19 mouse cellular contexts compared by ENCODE assay signal in genomic region chr6:97951711-97952110, GRCm38 (mm10).
"Had no signal": no experiment of that assay in that cellular context is flagged by ENCODE, and none has a peak within 500 bp of the region (broad histone marks: within the 10 kb centered on the region; RNA-seq: fewer than 3 reads in every experiment).

No protein-coding gene starts in this region.

- H3K9me3 ChIP-seq: midbrain, embryonic 10.5 days; midbrain, embryonic 12.5 days; neural tube, embryonic 13.5 days; neural tube, embryonic 15.5 days; stomach, embryonic 15.5 days had no signal

- H3K36me3 ChIP-seq: midbrain, embryonic 10.5 days; midbrain, embryonic 12.5 days; neural tube, embryonic 13.5 days; neural tube, embryonic 15.5 days; stomach, embryonic 15.5 days had no signal

- DNase-seq: lung, adult 18-20 months; lung, embryonic 14.5 days; lung, postnatal 10 days; lung, postnatal 4 days; midbrain, embryonic 14.5 days; retina, postnatal 1 day; right cerebral cortex, adult 18-20 months; right cerebral cortex, postnatal 25 days; right cerebral cortex, postnatal 4 days; spleen, adult 18-20 months; thymus, adult 2 months; thymus, postnatal 25 days had no signal

- H3K4me1 ChIP-seq: neural tube, embryonic 15.5 days; stomach, embryonic 15.5 days had no signal

- H3K9ac ChIP-seq: lung, embryonic 14.5 days; midbrain, embryonic 12.5 days; neural tube, embryonic 13.5 days; neural tube, embryonic 15.5 days; stomach, embryonic 15.5 days had no signal

- H3K27ac ChIP-seq: midbrain, embryonic 10.5 days; midbrain, embryonic 12.5 days; neural tube, embryonic 13.5 days; neural tube, embryonic 15.5 days; stomach, embryonic 15.5 days; stomach, postnatal 0 days had no signal

- H3K4me3 ChIP-seq: midbrain, embryonic 10.5 days; midbrain, embryonic 12.5 days; myocyte; neural tube, embryonic 13.5 days; neural tube, embryonic 15.5 days; stomach, embryonic 15.5 days had no signal

- H3K27me3 ChIP-seq: midbrain, embryonic 12.5 days; neural tube, embryonic 13.5 days; neural tube, embryonic 15.5 days; stomach, embryonic 15.5 days had no signal
